In the genomic region with DNA sequence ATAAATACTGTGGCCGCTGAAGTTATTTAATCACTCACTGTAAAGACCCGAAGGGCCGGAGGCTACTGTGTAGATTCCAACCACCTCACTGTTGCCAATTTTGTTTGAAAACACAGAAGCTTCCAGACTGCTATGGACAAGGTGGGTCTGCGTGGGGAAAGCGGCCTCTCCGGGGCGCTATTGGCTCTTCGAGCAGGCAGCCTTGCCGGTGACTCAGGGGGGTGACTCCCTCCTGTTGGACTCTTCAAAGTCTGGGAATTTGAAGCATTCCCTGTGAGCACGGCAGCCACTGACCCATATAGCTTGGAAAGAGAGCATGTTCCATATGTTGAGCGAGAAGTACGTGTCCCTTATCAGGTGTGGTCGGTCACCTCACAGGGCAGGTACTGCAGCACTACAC, we compare ENCODE assay signal across 16 mouse cellular contexts. TPM values are rescaled to one million over a fixed set of nuclear protein-coding genes. Genes with fewer than 3 reads are reported as not detected.
DNase-seq lines count a peak whose midpoint lies in the region; ATAC-seq lines count a peak whose summit lies in the region.
"Had no signal": no experiment of that assay in that cellular context is flagged by ENCODE, and none has a peak within 500 bp of the region (broad histone marks: within the 10 kb centered on the region; RNA-seq: fewer than 3 reads in every experiment).

No protein-coding gene starts in this region.

- no peak for ATAC-seq in heart, embryonic 13.5 days (ENCODE audit: extremely low read depth, insufficient number of reproducible peaks, low FRiP score, low TSS enrichment)
- no peak for ATAC-seq in lung, embryonic 15.5 days (ENCODE audit: borderline replicate concordance, extremely low read depth, low FRiP score, low TSS enrichment)

- H3K9ac ChIP-seq in heart, embryonic 13.5 days, result no peak overlapping the region
- H3K9ac ChIP-seq in lung, embryonic 15.5 days, result no peak overlapping the region
- H3K9ac ChIP-seq: forebrain, embryonic 13.5 days; neural tube, embryonic 12.5 days; stomach, embryonic 15.5 days had no signal

- peak overlapping the region; percentile 95 for H3K4me2 ChIP-seq in heart, embryonic 13.5 days
- peak overlapping the region; percentile 98; the same call in 1 of the 2 replicates for H3K4me2 ChIP-seq in lung, embryonic 15.5 days

- H3K4me1 ChIP-seq in heart, embryonic 13.5 days, result peaks cover 24% of the 10 kb centered on the region
- peaks cover 32% of the 10 kb centered on the region for H3K4me1 ChIP-seq in lung, embryonic 15.5 days

- DNase-seq in adrenal gland, adult (ENCODE audit: inconsistent age in 2 of 2, low spot score in 1 of 2), result peak; percentile 55 to 64
- DNase-seq in adrenal gland, postnatal 4 days (ENCODE audit: low spot score in 2 of 2), result no peak
- no peak for DNase-seq in heart, postnatal 4 days
- no peak for DNase-seq in lung, postnatal 36 days
- peak; percentile 41 for DNase-seq in naive thymus-derived CD4-positive, alpha-beta T cell, adult 2 months (ENCODE audit: low read depth)
- DNase-seq in layer of hippocampus, adult 11-12 months (ENCODE audit: low spot score), result no peak
- DNase-seq: cerebellum, postnatal 36 days; kidney, adult 18-20 months; midbrain, embryonic 14.5 days had no signal

- H3K27me3 ChIP-seq in heart, embryonic 13.5 days (replicated peaks), result peaks cover 53% of the 10 kb centered on the region
- peaks cover 35% of the 10 kb centered on the region for H3K27me3 ChIP-seq in lung, embryonic 15.5 days

- 32% methylated on average over 13 of the region's 13 CpGs for WGBS in heart, embryonic 13.5 days
- 32% methylated on average over 13 of the region's 13 CpGs for WGBS in lung, embryonic 15.5 days

- no peak overlapping the region for H3K27ac ChIP-seq in heart, embryonic 13.5 days (replicated peaks)
- no peak overlapping the region for H3K27ac ChIP-seq in lung, embryonic 15.5 days
- H3K27ac ChIP-seq: embryonic facial prominence, embryonic 12.5 days; forebrain, embryonic 13.5 days; neural tube, embryonic 12.5 days; stomach, embryonic 15.5 days had no signal

- no peaks in the 10 kb centered on the region for H3K9me3 ChIP-seq in heart, embryonic 13.5 days
- no peaks in the 10 kb centered on the region for H3K9me3 ChIP-seq in lung, embryonic 15.5 days
- H3K9me3 ChIP-seq: embryonic facial prominence, embryonic 12.5 days; forebrain, embryonic 13.5 days; hindbrain, embryonic 10.5 days; neural tube, embryonic 12.5 days; stomach, embryonic 15.5 days had no signal

- no peak overlapping the region for H3K4me3 ChIP-seq in heart, embryonic 13.5 days
- H3K4me3 ChIP-seq in lung, embryonic 15.5 days, result no peak overlapping the region

- H3K36me3 ChIP-seq in heart, embryonic 13.5 days, result no peaks in the 10 kb centered on the region
- no peaks in the 10 kb centered on the region for H3K36me3 ChIP-seq in lung, embryonic 15.5 days
- H3K36me3 ChIP-seq: embryonic facial prominence, embryonic 12.5 days; hindbrain, embryonic 10.5 days; neural tube, embryonic 12.5 days; stomach, embryonic 15.5 days had no signal

RNA-seq across cellular contexts. Expression of a gene that starts 1.2 kb away (rescaled TPM):
- total RNA-seq in adrenal gland, postnatal 4 days (2021), result 10 to 100 TPM; 36.9 to 42.0 TPM
- 4.3 and 4.5 TPM in 2 replicates for polyA plus RNA-seq in heart, embryonic 13.5 days (2015; fragmentation: Nextera tagmentation; extraction: Ambion mirVana)
- 10 to 100 TPM; 26.2 to 26.7 TPM for total RNA-seq in heart, postnatal 4 days (2021)
- polyA plus RNA-seq in lung, embryonic 15.5 days (2015; fragmentation: Nextera tagmentation; extraction: Ambion mirVana), result 15.6 and 15.7 TPM in 2 replicates

RNA-seq across cellular contexts. Expression of a gene that starts 52.8 kb away (rescaled TPM):
- 100 to 1,000 TPM; 108 to 120 TPM for total RNA-seq in adrenal gland, postnatal 4 days (2021)
- 10.2 and 10.6 TPM in 2 replicates for polyA plus RNA-seq in heart, embryonic 13.5 days (2015; fragmentation: Nextera tagmentation; extraction: Ambion mirVana)
- 10 to 100 TPM; 34.1 to 35.2 TPM for total RNA-seq in heart, postnatal 4 days (2021)
- polyA plus RNA-seq in lung, embryonic 15.5 days (2015; fragmentation: Nextera tagmentation; extraction: Ambion mirVana), result 25.0 and 29.3 TPM in 2 replicates

Comparison
In these comparisons a context has a peak if more than half of its experiments do, and no peak if none do; other contexts are left out.
1. DNase-seq: peak in adrenal gland, adult (2 of 2) and naive thymus-derived CD4-positive, alpha-beta T cell, adult 2 months (single experiment); none in adrenal gland, postnatal 4 days (0 of 2), heart, postnatal 4 days (single experiment), lung, postnatal 36 days (single experiment) and layer of hippocampus, adult 11-12 months (single experiment).